Mouse (Mus musculus) left cerebral cortex, adult 8-10 months (tissue): ENCODE results near the gene Cldn15. TPM values are rescaled to one million over a fixed set of nuclear protein-coding genes. Genes with fewer than 3 reads are reported as not detected.

ENCODE experiments used
- DNase-seq, 2 experiments: peaks; one replicate each; pipeline ENCODE4 v3.0.0; 2022; ENCODE audit warnings: low spot score in 2 of 2
- microRNA-seq, 2 experiments: library from miRNA; unstranded; fragments of <30 nt; microRNA quantifications; one replicate each; pipeline ENCODE4 v1.2.0; 2022
- total RNA-seq, 4 experiments: library from RNA; stranded (reverse); gene quantifications; 2 replicates each; pipeline ENCODE4 v1.2.4; 2022

Cldn15 gene
- total RNA-seq, 4 experiments from 2014 or later = 0.23 to 0.25 TPM; not detected in 2

GRCm38 (mm10) chr5:136980974-136981373 lies 14.6 kb downstream of the Cldn15 start:
- DNase-seq = no peak

- no peak for DNase-seq
Measured at GRCm38 (mm10) chr5:136982338-136982930, 16.0 kb downstream of the Cldn15 start.

GRCm38 (mm10) chr5:136984828-136985227 lies 18.4 kb downstream of the Cldn15 start:
- no peak for DNase-seq

- peak in 1 of 2 experiments; percentile 97 for DNase-seq
Measured at GRCm38 (mm10) chr5:136986695-136987137, 20.3 kb downstream of the Cldn15 start, which contains the start of gene Plod3. TSS of gene Plod3 (plus strand) at chr5:136987019.

DNA sequence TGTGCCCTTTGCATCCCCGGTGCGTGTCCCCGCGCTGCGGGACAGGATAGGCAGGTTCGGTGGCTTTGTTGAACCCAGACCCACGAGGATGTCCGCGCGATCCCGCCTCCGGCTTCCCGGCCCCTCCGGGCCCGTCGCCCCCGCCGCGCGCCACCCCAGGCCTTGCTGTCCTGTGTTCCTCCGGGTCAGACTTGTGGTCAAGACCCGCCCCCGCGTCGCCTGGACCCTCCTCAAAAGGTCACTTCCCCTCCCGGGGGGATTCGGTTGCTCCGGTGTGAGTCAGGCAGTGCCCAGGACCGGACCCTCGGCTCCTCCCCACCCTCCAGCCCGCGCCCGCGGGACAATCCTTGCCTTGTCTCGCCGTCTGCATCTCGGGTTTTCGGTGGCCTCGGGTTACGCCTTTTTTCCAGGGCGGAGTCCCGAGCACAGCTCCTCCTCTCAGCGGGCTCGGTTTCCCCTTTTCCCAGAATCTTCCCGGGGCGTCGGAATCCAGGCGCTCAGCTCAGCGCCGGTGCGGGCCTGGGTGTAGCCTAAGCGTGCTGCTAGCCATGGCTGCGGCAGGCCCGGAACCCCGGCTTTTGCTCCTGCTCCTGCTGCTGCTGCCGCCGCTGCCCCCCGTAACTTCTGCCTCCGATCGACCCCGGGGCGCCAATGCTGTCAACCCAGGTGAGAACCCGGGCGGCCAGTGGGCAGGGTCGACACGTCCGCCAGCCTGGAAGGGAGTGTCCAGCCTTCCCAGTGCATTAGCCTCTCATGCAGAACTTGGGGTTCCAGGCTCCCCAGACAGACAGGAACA lies 20.9 kb downstream of the Cldn15 start:
- DNase-seq = peak; percentile 82

- DNase-seq = no peak
Measured at GRCm38 (mm10) chr5:136987934-136988271, 21.5 kb downstream of the Cldn15 start, which contains the start of gene Znhit1. TSS of gene Znhit1 (minus strand) at chr5:136988021.

GRCm38 (mm10) chr5:136988420-136988819 lies 22.0 kb downstream of the Cldn15 start:
- no peak for DNase-seq

DNA sequence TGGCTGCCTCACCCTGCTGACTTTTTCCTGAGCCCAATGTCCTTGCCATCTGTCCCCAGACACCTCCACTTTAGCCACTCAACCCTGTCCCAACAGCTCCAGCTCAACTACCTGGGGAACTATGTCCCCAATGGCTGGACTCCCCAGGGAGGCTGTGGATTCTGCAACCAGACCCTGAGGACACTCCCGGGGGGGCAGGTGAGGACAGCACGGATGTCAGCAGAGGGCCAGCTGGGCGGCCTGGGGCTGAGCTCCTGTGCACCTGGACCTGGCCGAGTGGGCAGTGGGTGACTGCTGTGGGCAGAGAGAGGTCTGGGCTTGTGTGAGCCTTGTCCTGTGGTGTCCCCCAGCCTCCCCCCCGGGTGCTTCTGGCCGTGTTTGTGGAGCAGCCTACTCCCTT lies 23.4 kb downstream of the Cldn15 start:
- DNase-seq = no peak

DNA sequence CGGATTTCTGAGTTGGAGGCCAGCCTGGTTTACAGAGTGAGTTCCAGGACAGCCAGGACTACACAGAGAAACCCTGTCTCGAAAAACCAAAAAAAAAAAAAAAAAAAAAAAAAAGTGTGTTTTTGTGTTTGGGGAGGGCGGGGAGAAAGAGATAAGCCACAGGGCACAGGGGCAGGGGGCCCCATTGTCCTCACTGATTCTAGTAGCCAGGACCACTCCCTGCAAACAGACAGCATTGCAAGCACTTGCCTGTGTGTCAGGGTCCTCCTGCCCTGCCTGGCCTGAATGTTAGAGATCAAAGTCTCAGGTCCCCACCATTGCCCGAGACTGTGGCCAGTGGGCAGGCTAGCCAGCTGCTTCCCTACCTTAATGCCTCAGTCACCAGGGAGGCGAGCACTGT lies 33.0 kb downstream of the Cldn15 start:
- no peak for DNase-seq

DNA sequence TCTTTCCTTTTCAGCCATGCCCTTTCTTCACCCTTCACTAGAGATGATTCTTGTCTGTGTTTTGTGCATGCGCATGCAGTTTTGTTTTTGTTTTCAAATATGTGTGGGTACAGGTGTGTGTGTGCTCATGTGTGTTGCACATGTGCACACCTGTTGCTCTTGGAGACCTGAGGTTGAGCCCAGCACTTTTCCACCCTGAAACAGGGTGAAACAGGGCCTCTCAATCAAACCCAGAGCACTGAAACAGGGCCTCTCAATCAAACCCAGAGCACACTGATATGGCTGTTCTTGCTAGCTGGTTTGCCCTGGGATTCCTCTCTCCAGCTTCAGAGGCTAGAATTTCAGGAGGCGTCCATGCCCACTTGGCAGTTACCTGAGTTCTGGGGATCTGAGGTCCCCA lies 34.2 kb downstream of the Cldn15 start:
- DNase-seq = no peak

GRCm38 (mm10) chr5:137007276-137007675 lies 40.9 kb downstream of the Cldn15 start:
- no peak for DNase-seq

DNA sequence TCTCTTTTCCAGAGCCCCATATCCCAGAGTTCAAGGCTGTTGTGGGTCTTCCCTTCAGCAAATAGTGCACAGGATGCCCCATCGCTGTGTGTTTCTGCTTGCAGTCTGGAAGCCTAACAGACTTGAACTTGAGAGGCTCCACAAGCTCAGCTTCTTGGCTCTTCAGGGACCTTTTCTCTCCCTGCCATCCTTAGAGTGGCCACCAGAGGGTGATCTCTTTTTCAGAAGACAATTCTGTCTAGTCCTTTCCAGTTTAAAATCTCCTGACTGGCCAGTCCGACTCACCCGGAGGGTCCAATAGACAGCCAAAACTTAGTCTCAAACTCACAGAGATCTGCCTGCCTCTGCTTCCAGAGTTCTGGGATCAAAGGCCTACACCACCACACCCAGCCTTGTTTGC lies 43.6 kb downstream of the Cldn15 start:
- DNase-seq = no peak

DNA sequence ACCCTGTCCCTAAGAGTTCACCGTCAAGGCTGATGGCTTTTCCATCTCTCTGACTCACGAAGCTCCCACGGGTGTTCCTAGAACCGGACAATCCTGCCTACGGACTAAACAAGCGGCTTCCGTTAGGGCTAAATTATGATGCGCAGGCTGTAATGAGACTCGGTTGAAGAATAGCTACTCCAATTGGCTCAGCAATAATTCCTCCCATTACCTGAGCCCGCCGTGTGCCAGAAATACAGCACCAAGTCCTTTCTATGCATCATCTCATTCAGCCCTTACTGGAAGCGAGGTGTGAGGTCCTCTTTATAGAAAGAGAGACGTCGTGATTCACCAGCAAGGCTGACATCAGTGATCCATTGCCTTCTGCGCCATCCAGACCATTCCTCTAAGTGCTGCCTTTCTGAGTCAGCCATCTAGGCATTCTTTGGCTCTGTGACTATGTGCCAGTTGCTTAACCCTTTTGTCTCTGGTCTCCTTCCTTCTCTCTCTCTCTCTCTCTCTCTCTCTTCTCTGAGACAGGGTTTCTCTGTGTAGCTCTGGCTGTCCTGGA lies 46.1 kb downstream of the Cldn15 start:
- no peak for DNase-seq

DNA sequence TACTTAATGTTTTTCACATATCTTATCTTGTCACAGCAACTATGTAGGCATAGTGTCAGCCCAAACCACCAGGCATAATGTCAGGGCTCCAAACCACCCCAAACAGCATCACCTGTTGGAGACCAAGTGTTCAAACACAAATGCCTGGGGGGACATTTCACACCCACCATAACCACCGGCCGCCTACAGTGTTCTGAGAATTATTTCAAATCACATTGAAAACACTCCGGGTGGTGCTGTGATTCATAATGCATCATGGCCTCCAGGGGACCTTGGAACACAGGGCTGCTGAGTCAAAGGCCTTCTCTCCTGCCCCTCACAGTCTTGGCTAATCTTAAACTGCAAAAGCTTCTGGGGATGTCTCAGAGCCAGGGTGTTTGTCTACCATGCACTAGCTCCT lies 49.5 kb downstream of the Cldn15 start:
- no peak for DNase-seq

DNA sequence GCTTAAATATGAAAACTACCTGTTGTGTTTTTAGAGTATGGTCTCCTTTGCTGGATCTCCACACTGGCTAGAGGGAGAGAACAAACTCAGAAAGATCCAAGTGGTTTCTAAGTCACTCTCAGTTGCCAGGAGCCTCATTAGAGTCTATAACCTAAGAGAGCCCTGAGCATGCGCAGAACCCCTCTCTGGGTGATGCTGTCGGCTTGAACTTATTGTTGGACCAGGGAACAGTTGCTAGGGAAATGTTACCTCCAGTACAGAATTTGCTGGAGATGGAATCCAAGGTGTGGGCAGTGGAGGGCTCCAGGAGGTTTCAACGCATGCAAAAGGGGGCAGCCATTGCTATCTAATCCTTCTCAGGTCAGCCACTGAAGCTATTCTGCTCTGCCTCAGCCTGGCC lies 57.9 kb downstream of the Cldn15 start:
- no peak for DNase-seq

- DNase-seq = peak; percentile 59 to 78
Measured at GRCm38 (mm10) chr5:137025132-137025531, 58.7 kb downstream of the Cldn15 start.

Small RNA genes lying within 50 kb of the gene (microRNA-seq; reads per million reads assigned to microRNA genes)
- 239 to 352 reads per million in 2 experiments for gene Mir702

Other genes starting within 250 kb of the Cldn15 start
- gene Col26a1, start 83.4 kb upstream of the Cldn15 start, total RNA-seq = 1 to 10 TPM; 6.0 to 8.4 (median 6.8) TPM
- gene Ift22, start 58.5 kb upstream of the Cldn15 start, total RNA-seq = 10 to 100 TPM; 87.2 to 95.6 (median 91.6) TPM
- 100 to 1,000 TPM; 256 to 283 (median 275) TPM for gene Fis1, start 13.3 kb upstream of the Cldn15 start, total RNA-seq
- 10 to 100 TPM; 27.9 to 43.3 (median 34.2) TPM for gene Plod3, start 20.4 kb downstream of the Cldn15 start, total RNA-seq
- 10 to 100 TPM; 81.9 to 92.7 (median 85.8) TPM for gene Znhit1, start 21.4 kb downstream of the Cldn15 start, total RNA-seq
- 100 to 1,000 TPM; 243 to 291 (median 262) TPM for gene Vgf, start 59.8 kb downstream of the Cldn15 start, total RNA-seq
- 100 to 1,000 TPM; 318 to 379 (median 354) TPM for gene Ap1s1, start 79.5 kb downstream of the Cldn15 start, total RNA-seq
- gene Serpine1, start 105.7 kb downstream of the Cldn15 start, total RNA-seq = 1 to 10 TPM; 1.1 to 2.7 (median 1.9) TPM
- 1 to 10 TPM; 5.4 to 8.9 (median 7.4) TPM for gene Trim56, start 149.6 kb downstream of the Cldn15 start, total RNA-seq
- not detected for gene Muc3, start 182.7 kb downstream of the Cldn15 start, total RNA-seq
- gene Muc3a, start 245.8 kb downstream of the Cldn15 start, total RNA-seq = 1 to 10 TPM; 3.6 to 5.6 (median 4.5) TPM